Mouse (Mus musculus): ENCODE measurements around the gene Prss16.

Gene Prss16

GRCm38 (mm10) chr13:22007121-22007510 is 2.4 kb downstream of the Prss16 start:
- no peak for DNase-seq (ENCODE audit: low spot score)

GRCm38 (mm10) chr13:22006334-22007120 is 3.0 kb downstream of the Prss16 start:
- DNase-seq (ENCODE audit: low spot score): no peak

GRCm38 (mm10) chr13:22005605-22006333 is 3.8 kb downstream of the Prss16 start:
- DNase-seq (ENCODE audit: low spot score): no peak

GRCm38 (mm10) chr13:22001823-22002222 is 7.7 kb downstream of the Prss16 start:
- no peak for DNase-seq (ENCODE audit: low spot score)

GRCm38 (mm10) chr13:22001346-22001745 is 8.2 kb downstream of the Prss16 start:
- DNase-seq (ENCODE audit: low spot score): no peak

GRCm38 (mm10) chr13:21999147-21999546 is 10.4 kb downstream of the Prss16 start:
- no peak for DNase-seq (ENCODE audit: low spot score)

- no peak for DNase-seq (ENCODE audit: low spot score)
These were observed 11.1 kb downstream of the Prss16 start for GRCm38 (mm10) chr13:21998412-21998811.

GRCm38 (mm10) chr13:21997821-21998220 is 11.7 kb downstream of the Prss16 start:
- no peak for DNase-seq (ENCODE audit: low spot score)

- no peak for DNase-seq (ENCODE audit: low spot score)
These were observed 12.2 kb downstream of the Prss16 start for GRCm38 (mm10) chr13:21997201-21997820.

GRCm38 (mm10) chr13:21996840-21997185 is 12.7 kb downstream of the Prss16 start:
- DNase-seq (ENCODE audit: low spot score): no peak

- DNase-seq (ENCODE audit: low spot score): peak; percentile 59
These were observed 13.3 kb downstream of the Prss16 start for GRCm38 (mm10) chr13:21996101-21996839.

GRCm38 (mm10) chr13:21995331-21995914 is 14.1 kb downstream of the Prss16 start:
- DNase-seq (ENCODE audit: low spot score): peak; percentile 33

- no peak for DNase-seq (ENCODE audit: low spot score)
These were observed 14.6 kb downstream of the Prss16 start for GRCm38 (mm10) chr13:21994896-21995295.

- DNase-seq (ENCODE audit: low spot score): peak; percentile 64
These were observed 15.4 kb downstream of the Prss16 start for GRCm38 (mm10) chr13:21993957-21994738.

- DNase-seq (ENCODE audit: low spot score): no peak
These were observed 17.0 kb downstream of the Prss16 start for GRCm38 (mm10) chr13:21992550-21992949.

GRCm38 (mm10) chr13:21984486-21984885 is 25.1 kb downstream of the Prss16 start:
- DNase-seq (ENCODE audit: low spot score): no peak

- DNase-seq (ENCODE audit: low spot score): no peak
These were observed 27.7 kb downstream of the Prss16 start for GRCm38 (mm10) chr13:21981803-21982193.

GRCm38 (mm10) chr13:21980981-21981802 is 28.4 kb downstream of the Prss16 start, which contains the start of gene Pom121l2:
Gene Pom121l2 (plus strand): TSS chr13:21981194.
- no peak for DNase-seq (ENCODE audit: low spot score)

- peak; percentile 87 for DNase-seq (ENCODE audit: low spot score)
These were observed 34.6 kb downstream of the Prss16 start for GRCm38 (mm10) chr13:21974726-21975473.
